Mouse (Mus musculus) heart, embryonic 11.5 days (tissue): Measurements from ENCODE around the gene Ralb. TPM values are rescaled to one million over a fixed set of nuclear protein-coding genes. Genes with fewer than 3 reads are reported as not detected.
A peak's percentile ranks its signal among the peaks of the same experiment; 100 is the strongest.

Source experiments
- ATAC-seq: fragments of 200-750 bp; cut with Nextera tagmentation; replicated peaks from 2 replicates; pipeline ENCODE4 v1.8.0; 2017; ENCODE audit warnings: moderate library complexity; ENCODE audit not compliant: insufficient number of reproducible peaks, low FRiP score, low TSS enrichment
- H3K27ac ChIP-seq: fragments of 300-500 bp; sonication (generic); 2 replicates; pipeline ENCODE4 v1.5.1; 2014; ENCODE audit warnings: mild to moderate bottlenecking, low read depth, low read length
- H3K27me3 ChIP-seq: fragments of 300-500 bp; sonication (generic); 2 replicates; pipeline ENCODE4 v1.6.1; 2014; ENCODE audit warnings: mild to moderate bottlenecking, low read length, mixed read lengths; ENCODE audit not compliant: control insufficient read depth, insufficient read depth
- H3K36me3 ChIP-seq: fragments of 300-500 bp; sonication (generic); 2 replicates; pipeline ENCODE4 v1.6.1; 2014; ENCODE audit warnings: mild to moderate bottlenecking, low read length, moderate library complexity, mixed read lengths; ENCODE audit not compliant: control insufficient read depth, insufficient read depth
- H3K4me1 ChIP-seq: fragments of 300-500 bp; sonication (generic); 2 replicates; pipeline ENCODE4 v1.6.1; 2014; ENCODE audit warnings: low read length; ENCODE audit not compliant: control insufficient read depth, insufficient read depth
- H3K4me2 ChIP-seq: fragments of 300-500 bp; sonication (generic); 2 replicates; pipeline ENCODE4 v1.6.1; 2014; ENCODE audit warnings: mild to moderate bottlenecking, moderate library complexity
- H3K4me3 ChIP-seq: fragments of 300-500 bp; sonication (generic); 2 replicates; pipeline ENCODE4 v1.5.1; 2014; ENCODE audit warnings: low read depth, low read length
- H3K9ac ChIP-seq: fragments of 300-500 bp; sonication (generic); 2 replicates; pipeline ENCODE4 v1.6.1; 2014; ENCODE audit warnings: mild to moderate bottlenecking, low read depth, low read length, moderate library complexity
- H3K9me3 ChIP-seq: fragments of 300-500 bp; sonication (generic); replicated peaks from 2 replicates; pipeline ENCODE4 v1.6.1; 2016; ENCODE audit warnings: low read length; ENCODE audit not compliant: control insufficient read depth
- WGBS: fragments of 180-500 bp; shearing (Covaris S2); extraction: QIAGEN DNeasy Blood & Tissue Kit; methylation state at CpG from one replicate; pipeline ENCODE4 v1.1.7; 2014; ENCODE audit not compliant: insufficient replicate concordance; 5-methylcytosine and 5-hydroxymethylcytosine counted together
- polyA plus RNA-seq: library from polyadenylated mRNA; unstranded; fragments of >200 nt; fragmentation: Nextera tagmentation; extraction: Ambion mirVana; gene quantifications from 2 replicates; pipeline ENCODE4 v1.2.1, GENCODE M21; 2014

The Ralb gene
- polyA plus RNA-seq = 146 and 166 TPM in 2 replicates

DNA sequence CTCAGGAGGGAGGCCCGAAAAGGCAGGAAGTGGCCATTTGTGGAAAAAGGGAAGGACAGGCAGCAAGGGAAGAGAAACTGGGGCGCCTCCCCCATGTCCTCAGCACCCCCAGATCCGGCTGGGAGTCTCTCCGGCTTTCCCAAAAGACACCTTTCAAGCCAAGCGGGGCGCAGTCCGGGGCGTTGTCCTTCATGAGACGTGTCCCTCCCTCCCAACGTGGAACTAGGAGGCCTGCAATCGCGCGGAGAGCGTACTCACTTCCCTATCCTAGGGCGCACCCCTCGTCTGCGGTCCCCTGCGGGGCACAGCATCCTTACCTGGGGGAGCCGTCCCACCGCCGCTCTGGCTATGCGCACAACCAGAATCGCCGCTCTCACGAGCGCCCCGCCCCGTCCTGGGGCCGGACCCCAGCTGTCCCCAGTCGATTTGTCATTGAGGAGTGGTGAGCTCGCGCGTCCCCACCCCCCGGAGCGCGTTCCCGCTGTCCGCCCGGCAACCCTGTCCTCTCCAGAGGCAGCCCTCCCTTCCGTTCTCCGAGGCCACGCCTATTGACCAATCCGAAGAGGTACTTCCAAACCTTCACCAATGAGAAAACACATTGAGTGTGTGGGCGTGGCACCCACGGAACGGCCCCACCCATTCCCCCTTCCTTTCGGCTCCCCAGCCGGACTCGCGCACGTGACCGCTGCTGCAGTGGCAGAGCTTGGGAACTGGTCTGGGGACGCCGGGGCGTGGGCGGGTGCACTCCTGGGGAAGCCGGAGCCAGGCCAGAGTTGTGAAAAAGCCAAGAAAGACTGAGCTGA is at the start of gene Ralb:
TSS of gene Ralb (minus strand) at position 535 of the 803 bp plus-strand sequence.
- Histone ChIP-seq H3K27ac (peak within 1 kb of the TSS; percentile 86), H3K36me3 (peaks cover 9% of the 10 kb centered on the region; the same call in 1 of the 2 replicates), H3K4me1 (peaks cover 31% of the 10 kb centered on the region), H3K27me3 (no peaks in the 10 kb centered on the region), H3K4me3 (peak within 1 kb of the TSS; percentile 85), H3K9me3 (no peaks in the 10 kb centered on the region), H3K4me2 (peak within 1 kb of the TSS; percentile 83), H3K9ac (peak within 1 kb of the TSS; percentile 91)
- under 1% methylated on average over 57 of the region's 57 CpGs for WGBS
- ATAC-seq = peak; percentile 97

DNA sequence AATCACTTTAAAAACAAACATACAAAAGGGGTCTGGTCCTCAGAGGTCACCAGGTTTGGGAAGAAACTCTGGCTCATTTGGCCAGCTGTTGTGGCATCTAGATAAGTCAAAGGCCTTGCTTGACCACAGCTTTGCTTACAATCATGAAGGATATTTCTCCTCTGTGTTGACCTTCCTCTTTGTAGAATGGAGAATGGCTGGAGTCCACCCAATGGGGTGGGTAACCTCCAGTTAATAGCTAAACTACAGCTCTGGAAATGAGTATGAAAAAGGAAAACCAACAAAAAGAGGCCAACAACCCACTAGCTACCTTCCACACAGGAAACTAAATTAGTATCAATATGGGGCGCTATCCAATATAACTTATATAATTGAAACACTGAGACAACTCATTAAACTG is 47.1 kb upstream of the Ralb start:
- Histone ChIP-seq H3K9ac (no peak overlapping the region), H3K27ac (no peak overlapping the region), H3K4me2 (no peak overlapping the region), H3K9me3 (no peaks in the 10 kb centered on the region), H3K27me3 (no peaks in the 10 kb centered on the region), H3K4me1 (no peaks in the 10 kb centered on the region), H3K36me3 (peaks cover 4% of the 10 kb centered on the region), H3K4me3 (no peak overlapping the region)
- ATAC-seq = no peak
- WGBS = 94% methylated on average over 1 of the region's 1 CpGs

DNA sequence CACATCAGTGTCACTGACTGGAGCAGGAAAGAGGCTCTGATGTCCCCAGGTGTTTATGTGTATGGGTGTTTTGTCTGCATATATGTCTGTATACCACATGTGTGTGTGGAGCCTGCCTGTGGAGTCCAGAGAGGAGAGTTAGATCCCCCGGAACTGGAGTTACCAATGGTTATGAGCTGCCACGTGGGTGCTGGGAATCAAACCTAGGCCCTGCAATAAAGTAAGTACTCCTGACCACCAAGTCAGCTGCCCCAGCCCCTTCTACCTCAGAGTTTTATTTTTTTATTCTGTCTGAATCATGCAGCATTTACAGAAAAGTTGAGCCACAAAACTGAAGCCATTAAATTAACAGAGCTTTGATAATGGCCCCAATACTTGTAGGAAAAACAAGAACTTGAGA is 45.5 kb upstream of the Ralb start:
- WGBS = 86% methylated on average over 2 of the region's 2 CpGs
- Histone ChIP-seq H3K9me3 (no peaks in the 10 kb centered on the region), H3K36me3 (peaks cover 4% of the 10 kb centered on the region), H3K27me3 (no peaks in the 10 kb centered on the region), H3K4me2 (no peak overlapping the region), H3K9ac (no peak overlapping the region), H3K27ac (no peak overlapping the region), H3K4me1 (peaks cover 9% of the 10 kb centered on the region; the same call in 1 of the 2 replicates), H3K4me3 (no peak overlapping the region)
- no peak for ATAC-seq

DNA sequence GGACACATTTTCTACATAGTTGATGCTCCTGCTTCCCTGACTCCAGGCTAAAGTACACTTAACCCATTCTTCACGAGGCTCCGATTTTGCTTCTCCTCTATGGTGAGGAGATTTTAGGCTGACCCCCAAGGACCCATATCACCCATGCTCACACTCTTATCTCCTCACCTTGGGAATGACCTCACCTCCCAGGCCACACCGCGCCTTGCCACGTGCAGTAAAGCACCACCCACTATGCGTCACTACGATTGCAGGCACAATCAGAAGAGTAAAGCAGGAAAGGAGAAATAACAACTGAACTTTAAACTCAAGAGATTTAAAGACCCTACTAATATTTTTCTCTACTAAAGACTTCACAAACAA is 44.7 kb upstream of the Ralb start:
- H3K4me1 ChIP-seq = peaks cover 16% of the 10 kb centered on the region
- no peak overlapping the region for H3K4me2 ChIP-seq
- no peak overlapping the region for H3K27ac ChIP-seq
- H3K4me3 ChIP-seq = no peak overlapping the region
- H3K27me3 ChIP-seq = no peaks in the 10 kb centered on the region
- no peak overlapping the region for H3K9ac ChIP-seq
- peaks cover 4% of the 10 kb centered on the region for H3K36me3 ChIP-seq
- no peaks in the 10 kb centered on the region for H3K9me3 ChIP-seq
- no peak for ATAC-seq
- 65% methylated on average over 7 of the region's 7 CpGs for WGBS

DNA sequence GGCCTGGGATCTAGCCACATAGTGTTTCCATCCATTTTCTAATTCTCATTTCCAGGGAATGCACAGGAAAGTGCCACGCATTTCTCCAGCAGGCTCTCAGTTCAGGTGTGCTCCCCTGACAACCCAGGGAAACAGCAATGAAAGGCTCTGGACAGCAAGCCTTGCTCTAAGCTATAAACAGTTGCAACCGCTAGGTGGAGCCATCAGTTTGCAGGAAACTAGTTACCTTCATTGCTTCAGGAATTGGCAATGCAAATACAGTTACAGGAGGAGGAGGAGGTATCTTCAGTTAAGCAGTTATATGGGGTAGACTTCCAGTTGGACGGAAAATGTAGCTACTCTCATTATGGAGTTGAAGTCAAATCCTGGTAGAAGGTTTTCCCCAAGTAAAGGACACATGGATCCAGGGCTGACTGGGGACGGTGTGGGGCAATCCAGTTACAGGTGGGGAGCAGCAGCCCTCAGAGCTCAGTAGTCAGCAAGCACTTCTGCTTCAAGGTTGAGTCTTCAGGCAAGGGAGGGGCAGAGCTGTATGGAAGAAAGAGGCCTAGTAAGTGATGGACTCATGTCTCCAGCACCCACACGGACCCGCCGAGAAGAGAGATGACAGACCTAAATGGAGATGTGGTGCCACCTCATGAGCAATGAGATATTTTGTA is 44.2 kb upstream of the Ralb start:
- H3K4me2 ChIP-seq = no peak overlapping the region
- 65% methylated on average over 7 of the region's 7 CpGs for WGBS
- H3K27ac ChIP-seq = no peak overlapping the region
- H3K4me3 ChIP-seq = no peak overlapping the region
- no peak overlapping the region for H3K9ac ChIP-seq
- no peaks in the 10 kb centered on the region for H3K9me3 ChIP-seq
- peaks cover 4% of the 10 kb centered on the region for H3K36me3 ChIP-seq
- H3K27me3 ChIP-seq = no peaks in the 10 kb centered on the region
- ATAC-seq = no peak
- H3K4me1 ChIP-seq = peaks cover 16% of the 10 kb centered on the region

DNA sequence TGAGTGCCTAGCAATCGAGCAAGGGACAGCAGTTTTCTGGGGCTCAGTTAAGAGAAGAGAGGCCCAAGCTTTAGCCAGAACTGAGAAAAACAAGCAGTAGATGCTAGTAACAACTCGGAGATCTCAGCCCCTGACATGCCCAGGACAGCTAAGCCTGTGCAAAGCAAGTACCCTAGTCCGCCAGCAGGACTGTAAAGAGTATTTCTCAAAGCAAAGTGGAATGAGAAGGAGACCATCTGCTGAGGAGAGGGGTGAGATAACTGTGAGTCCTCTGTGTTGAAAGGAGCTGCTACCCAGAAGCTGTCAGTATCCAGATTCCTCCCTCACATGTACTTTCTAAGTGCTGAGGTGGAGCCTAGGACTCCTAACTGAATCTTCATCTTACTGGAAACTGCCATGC is 41.9 kb upstream of the Ralb start:
- 67% methylated on average over 3 of the region's 3 CpGs for WGBS
- no peaks in the 10 kb centered on the region for H3K9me3 ChIP-seq
- H3K36me3 ChIP-seq = peaks cover 4% of the 10 kb centered on the region; the same call in 1 of the 2 replicates
- H3K27me3 ChIP-seq = no peaks in the 10 kb centered on the region
- H3K4me1 ChIP-seq = peaks cover 21% of the 10 kb centered on the region
- H3K27ac ChIP-seq = no peak overlapping the region
- H3K4me3 ChIP-seq = no peak overlapping the region
- no peak overlapping the region for H3K9ac ChIP-seq
- ATAC-seq = no peak
- H3K4me2 ChIP-seq = no peak overlapping the region

DNA sequence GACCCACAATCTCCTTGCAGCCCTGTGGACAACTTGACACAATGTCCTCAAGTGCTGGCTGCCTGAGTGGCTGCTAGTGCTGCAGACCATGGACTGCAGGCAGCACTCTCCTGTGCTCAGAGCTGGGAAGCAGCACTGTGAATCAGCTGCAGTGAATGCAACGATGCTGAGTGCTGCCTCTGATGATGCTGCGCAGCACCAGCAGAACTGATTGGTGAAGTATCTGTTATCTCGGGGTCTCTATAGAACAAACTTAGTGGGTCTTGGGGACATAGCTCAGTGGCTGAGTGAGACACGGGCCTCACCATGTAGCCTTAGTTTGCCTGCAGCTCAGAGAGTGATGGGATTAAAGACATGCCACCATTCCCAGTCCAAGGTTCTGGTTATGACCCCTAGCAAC is 41.1 kb upstream of the Ralb start:
- H3K27ac ChIP-seq = no peak overlapping the region
- no peak for ATAC-seq
- H3K4me2 ChIP-seq = no peak overlapping the region
- no peak overlapping the region for H3K4me3 ChIP-seq
- H3K4me1 ChIP-seq = peaks cover 28% of the 10 kb centered on the region
- H3K9ac ChIP-seq = no peak overlapping the region
- WGBS = 55% methylated on average over 4 of the region's 4 CpGs
- H3K27me3 ChIP-seq = no peaks in the 10 kb centered on the region
- peaks cover 4% of the 10 kb centered on the region; the same call in 1 of the 2 replicates for H3K36me3 ChIP-seq
- H3K9me3 ChIP-seq = no peaks in the 10 kb centered on the region

DNA sequence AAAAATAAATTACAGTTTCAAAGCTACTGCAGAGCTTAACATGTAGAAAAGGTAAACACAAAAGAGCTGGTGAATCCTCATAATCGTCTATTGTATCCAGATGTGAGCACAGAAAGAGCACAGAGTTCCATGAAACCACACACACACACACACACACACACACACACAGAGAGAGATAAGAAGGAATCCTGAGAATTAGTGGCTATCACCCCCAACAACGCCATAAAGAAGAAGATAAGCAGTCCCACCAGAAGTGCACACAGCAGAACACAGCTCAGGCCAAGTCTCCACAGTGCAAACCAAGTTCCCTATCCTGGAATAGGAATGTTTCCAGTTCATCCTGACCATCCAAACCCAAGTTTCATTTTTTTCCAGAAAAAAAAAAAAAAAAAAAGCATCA is 40.6 kb upstream of the Ralb start:
- peak overlapping the region; percentile 17; the same call in 1 of the 2 replicates for H3K27ac ChIP-seq
- H3K4me3 ChIP-seq = no peak overlapping the region
- no peak overlapping the region for H3K4me2 ChIP-seq
- H3K9ac ChIP-seq = no peak overlapping the region
- H3K4me1 ChIP-seq = peaks cover 28% of the 10 kb centered on the region
- 26% methylated on average over 2 of the region's 2 CpGs for WGBS
- H3K27me3 ChIP-seq = no peaks in the 10 kb centered on the region
- H3K9me3 ChIP-seq = no peaks in the 10 kb centered on the region
- ATAC-seq = no peak
- peaks cover 4% of the 10 kb centered on the region; the same call in 1 of the 2 replicates for H3K36me3 ChIP-seq
